Comparison of ENCODE assay signal across 8 mouse cellular contexts in genomic region chr1:135778780-135779535, GRCm38 (mm10). TPM values are rescaled to one million over a fixed set of nuclear protein-coding genes. Genes with fewer than 3 reads are reported as not detected.
DNase-seq lines count a peak whose midpoint lies in the region; ATAC-seq and TF ChIP-seq lines count a peak whose summit lies in the region.

TSS of gene Tnni1 (plus strand) at chr1:135779434.

- H3K36me3 ChIP-seq in heart, embryonic 14.5 days (ENCODE audit: control insufficient read depth, insufficient read depth, low read length), result no peaks in the 10 kb centered on the region
- H3K36me3 ChIP-seq in lung, postnatal 0 days (ENCODE audit: insufficient read depth, low read length), result no peaks in the 10 kb centered on the region
- no peaks in the 10 kb centered on the region for H3K36me3 ChIP-seq in thymus, adult 2 months (ENCODE audit: control insufficient read depth, insufficient read depth, low read length)

- H3K9ac ChIP-seq in heart, embryonic 14.5 days (ENCODE audit: low read length), result no peak within 1 kb of the TSS; the same call in 1 of the 2 replicates
- H3K9ac ChIP-seq in lung, postnatal 0 days (replicated peaks; ENCODE audit: low read depth), result no peak within 1 kb of the TSS

- H3K9me3 ChIP-seq in heart, embryonic 14.5 days (ENCODE audit: control insufficient read depth, low read length), result no peaks in the 10 kb centered on the region
- no peaks in the 10 kb centered on the region for H3K9me3 ChIP-seq in lung, postnatal 0 days (ENCODE audit: low read length)

- H3K27me3 ChIP-seq in heart, embryonic 14.5 days (ENCODE audit: control insufficient read depth, insufficient read depth, low read length), result no peaks in the 10 kb centered on the region
- H3K27me3 ChIP-seq in lung, postnatal 0 days (replicated peaks; ENCODE audit: insufficient read depth, low read length), result no peaks in the 10 kb centered on the region
- no peaks in the 10 kb centered on the region for H3K27me3 ChIP-seq in thymus, adult 2 months (ENCODE audit: control insufficient read depth, insufficient read depth, low read length)

- TF ChIP-seq EP300 in lung, postnatal 0 days (IDR thresholded peaks at IDR 0.05), result 0 out of 2 replicates have a peak, but pooled peaks have one; percentile 24

- 25% methylated on average over 22 of the region's 22 CpGs for WGBS in heart, embryonic 14.5 days
- WGBS in lung, postnatal 0 days, result 12% methylated on average over 21 of the region's 22 CpGs
- 6% methylated on average over 22 of the region's 22 CpGs for WGBS in thymus, adult 2 months

- H3K4me1 ChIP-seq in cortical plate, adult 2 months (ENCODE audit: control insufficient read depth, insufficient read depth, low read length), result 0 out of 2 replicates have a peak, but pooled peaks cover 2% of the 10 kb centered on the region
- H3K4me1 ChIP-seq in heart, embryonic 14.5 days (ENCODE audit: control insufficient read depth in 2 of 2, insufficient read depth in 2 of 2, low read length in 2 of 2), result peaks cover 21 to 28% of the 10 kb centered on the region in 2 experiments
- H3K4me1 ChIP-seq in lung, postnatal 0 days (ENCODE audit: insufficient read depth, low read depth, low read length), result peaks cover 5% of the 10 kb centered on the region; the same call in 1 of the 2 replicates
- peaks cover 8% of the 10 kb centered on the region for H3K4me1 ChIP-seq in thymus, adult 2 months (replicated peaks; ENCODE audit: control insufficient read depth, insufficient read depth, low read length)

- TF ChIP-seq POLR2A in cortical plate, adult 2 months (IDR thresholded peaks at IDR 0.05; ENCODE audit: extremely low read depth, insufficient read depth, low read length), result no peak
- no peak for TF ChIP-seq POLR2A in thymus, adult 2 months (IDR thresholded peaks at IDR 0.05; ENCODE audit: control insufficient read depth, extremely low read depth, insufficient read depth, low read length, poor library complexity)

- no peak for DNase-seq in layer of hippocampus, adult 2 months (ENCODE audit: low spot score in 2 of 2)
- DNase-seq in layer of hippocampus, postnatal 36 days, result no peak
- DNase-seq in lung, postnatal 0 days (ENCODE audit: low spot score), result peak; percentile 57
- DNase-seq in thymus, adult 2 months, result peak; percentile 23
- DNase-seq in spleen, postnatal 10 days (ENCODE audit: low spot score in 2 of 2), result no peak

- H3K27ac ChIP-seq in layer of hippocampus, adult 2 months, result peak within 1 kb of the TSS; percentile 51; the same call in 1 of the 2 replicates
- H3K27ac ChIP-seq in cortical plate, adult 2 months (ENCODE audit: insufficient read depth, low read length), result 0 out of 2 replicates have a peak within 1 kb of the TSS, but pooled peaks have one; percentile 51
- H3K27ac ChIP-seq in heart, embryonic 14.5 days (replicated peaks in 1 of 2; ENCODE audit: control insufficient read depth in 1 of 2, insufficient read depth in 1 of 2, low read depth in 2 of 2, low read length in 2 of 2), result peak within 1 kb of the TSS in 1 of 2 experiments; percentile 62; a peak in 2 of 4 replicates
- H3K27ac ChIP-seq in lung, postnatal 0 days (ENCODE audit: low read length), result no peak within 1 kb of the TSS
- no peak within 1 kb of the TSS for H3K27ac ChIP-seq in thymus, adult 2 months (ENCODE audit: control insufficient read depth, insufficient read depth, low read length)

- TF ChIP-seq CTCF in layer of hippocampus, adult 2 months (conservative IDR thresholded peaks at IDR 0.05), result no peak
- no peak for TF ChIP-seq CTCF in cortical plate, adult 2 months (IDR thresholded peaks at IDR 0.05; ENCODE audit: extremely low read depth, insufficient read depth, low read length)
- no peak for TF ChIP-seq CTCF in lung, postnatal 0 days (IDR thresholded peaks at IDR 0.05)
- no peak for TF ChIP-seq CTCF in thymus, adult 2 months (IDR thresholded peaks at IDR 0.05; ENCODE audit: borderline replicate concordance, control insufficient read depth, extremely low read depth, insufficient read depth, low read length, poor library complexity)

- peak; percentile 54 for ATAC-seq in heart, embryonic 14.5 days (ENCODE audit: insufficient number of reproducible peaks, insufficient read depth, low FRiP score, low read depth)
- peak; percentile 46 for ATAC-seq in lung, postnatal 0 days
- no peak for ATAC-seq in inflammation-experienced regulatory T-cells, adult 6 months

- no peak within 1 kb of the TSS for H3K4me3 ChIP-seq in layer of hippocampus, adult 2 months
- no peak within 1 kb of the TSS for H3K4me3 ChIP-seq in cortical plate, adult 2 months (ENCODE audit: insufficient read depth, low read length)
- H3K4me3 ChIP-seq in heart, embryonic 14.5 days (ENCODE audit: control insufficient read depth in 1 of 2, insufficient read depth in 1 of 2, low read depth in 1 of 2, low read length in 2 of 2), result no peak within 1 kb of the TSS
- H3K4me3 ChIP-seq in lung, postnatal 0 days (ENCODE audit: low read depth, low read length), result no peak within 1 kb of the TSS
- no peak within 1 kb of the TSS for H3K4me3 ChIP-seq in thymus, adult 2 months (ENCODE audit: control insufficient read depth, insufficient read depth, low read length)

- peak within 1 kb of the TSS; percentile 1; the same call in 1 of the 2 replicates for H3K4me2 ChIP-seq in heart, embryonic 14.5 days (ENCODE audit: low read length)
- no peak within 1 kb of the TSS for H3K4me2 ChIP-seq in lung, postnatal 0 days (replicated peaks; ENCODE audit: low read depth, low read length)

RNA-seq across cellular contexts. Expression of gene Tnni1, which starts in this region (rescaled TPM):
- 1 to 10 TPM; 2.9 to 3.2 TPM for total RNA-seq in layer of hippocampus, adult 2 months (2021)
- 1 to 10 TPM; 2.1 to 3.5 TPM for total RNA-seq in layer of hippocampus, postnatal 36 days (2021)
- polyA plus RNA-seq in cortical plate, adult 2 months (2012; rRNA removed), result 17.4 and 18.8 TPM in 2 replicates
- 5,020 and 5,035 TPM in 2 replicates for polyA plus RNA-seq in heart, embryonic 14.5 days (2014; fragmentation: Nextera tagmentation; extraction: Ambion mirVana)
- polyA plus RNA-seq in lung, postnatal 0 days (2015; fragmentation: Nextera tagmentation; extraction: Ambion mirVana), result 26.1 and 31.2 TPM in 2 replicates
- 2.1 and 2.2 TPM in 2 replicates for polyA plus RNA-seq in thymus, adult 2 months (2012; rRNA removed)
- not detected for polyA plus RNA-seq in inflammation-experienced regulatory T-cells, adult 6 months (2017; shearing (Covaris generic))

Comparison
In these comparisons a context has a peak if more than half of its experiments do, and no peak if none do; other contexts are left out.
1. RNA of gene Tnni1 (polyA plus RNA-seq): 5,020 to 5,035 TPM in heart, embryonic 14.5 days; 26.1 to 31.2 TPM in lung, postnatal 0 days, 17.4 to 18.8 TPM in cortical plate, adult 2 months, 2.1 to 2.2 TPM in thymus, adult 2 months and not detected in inflammation-experienced regulatory T-cells, adult 6 months; every median in the first group is over 100 times any median in the second.
2. DNase-seq: peak in lung, postnatal 0 days (single experiment) and thymus, adult 2 months (single experiment); none in layer of hippocampus, adult 2 months (0 of 2), layer of hippocampus, postnatal 36 days (0 of 2) and spleen, postnatal 10 days (0 of 2).
3. H3K27ac ChIP-seq: peak in layer of hippocampus, adult 2 months (single experiment) and cortical plate, adult 2 months (single experiment); none in lung, postnatal 0 days (single experiment) and thymus, adult 2 months (single experiment).